Mouse (Mus musculus) heart, adult 11 months (tissue): ENCODE measurements around the gene Olfr1032.
"Not testable (repeated sequence)": the region's sequence is repeated elsewhere in the genome, so short reads cannot be mapped to it uniquely, and the experiment has no call there.

Experiments
- DNase-seq: peaks from one replicate; pipeline ENCODE4 v3.0.0; 2022

The Olfr1032 gene

GRCm38 (mm10) chr2:86005240-86005639, at the start of gene Olfr1032:
Olfr1032 (plus strand) TSS chr2:86005540.
- DNase-seq: no peak

- DNase-seq: no peak
Measured at GRCm38 (mm10) chr2:85973595-85973994, 31.7 kb upstream of the Olfr1032 start, which contains the start of gene Olfr1029. Olfr1029 (plus strand) TSS chr2:85973895.

GRCm38 (mm10) chr2:85978976-85979375, 26.4 kb upstream of the Olfr1032 start, which contains the start of gene Olfr1030:
Olfr1030 (plus strand) TSS chr2:85979276.
- DNase-seq: no peak

GRCm38 (mm10) chr2:85990004-85990403, 15.3 kb upstream of the Olfr1032 start, which contains the start of gene Olfr1031:
Olfr1031 (plus strand) TSS chr2:85990304.
- no peak for DNase-seq

- DNase-seq: peak; percentile 97
Measured at GRCm38 (mm10) chr2:86020406-86020805, 15.1 kb downstream of the Olfr1032 start, which contains the start of gene Olfr1033. Olfr1033 (plus strand) TSS chr2:86020633.

- peak; percentile 79 for DNase-seq
Measured at GRCm38 (mm10) chr2:86021518-86021917, 16.2 kb downstream of the Olfr1032 start.

- no peak for DNase-seq
Measured at GRCm38 (mm10) chr2:86045561-86045960, 40.2 kb downstream of the Olfr1032 start, which contains the start of gene Olfr1034. Olfr1034 (plus strand) TSS chr2:86045861.

- not testable (repeated sequence) for DNase-seq
Measured at GRCm38 (mm10) chr2:86050777-86051176, 45.4 kb downstream of the Olfr1032 start.
